Mouse (Mus musculus) adipocyte (in vitro differentiated cells): ENCODE results near the gene Dpyd.

ENCODE experiments used
- DNase-seq: peaks from one replicate; pipeline ENCODE4 v3.0.0-alpha.2; 2016; ENCODE audit warnings: low spot score

Dpyd gene

GRCm38 (mm10) chr3:118561554-118562310, at the start of gene Dpyd:
TSS of gene Dpyd (plus strand) at chr3:118562129.
- no peak for DNase-seq

GRCm38 (mm10) chr3:118537676-118538075, 24.3 kb upstream of the Dpyd start:
- no peak for DNase-seq

- DNase-seq = no peak
Measured at GRCm38 (mm10) chr3:118541766-118542165, 20.2 kb upstream of the Dpyd start.

- no peak for DNase-seq
Measured at GRCm38 (mm10) chr3:118547551-118548210, 14.2 kb upstream of the Dpyd start.

GRCm38 (mm10) chr3:118557605-118558004, 4.3 kb upstream of the Dpyd start:
- no peak for DNase-seq

GRCm38 (mm10) chr3:118559936-118560335, 2.0 kb upstream of the Dpyd start:
- no peak for DNase-seq

- no peak for DNase-seq
Measured at GRCm38 (mm10) chr3:118562311-118562671, 362 bp downstream of the Dpyd start.

GRCm38 (mm10) chr3:118566779-118567178, 4.8 kb downstream of the Dpyd start:
- DNase-seq = no peak

GRCm38 (mm10) chr3:118570197-118570596, 8.3 kb downstream of the Dpyd start:
- no peak for DNase-seq

GRCm38 (mm10) chr3:118590559-118590958, 28.6 kb downstream of the Dpyd start:
- no peak for DNase-seq

GRCm38 (mm10) chr3:118594864-118595263, 32.9 kb downstream of the Dpyd start:
- no peak for DNase-seq

GRCm38 (mm10) chr3:118595693-118596092, 33.8 kb downstream of the Dpyd start:
- DNase-seq = no peak

GRCm38 (mm10) chr3:118601689-118602640, 40.0 kb downstream of the Dpyd start:
- no peak for DNase-seq

- DNase-seq = no peak
Measured at GRCm38 (mm10) chr3:118608708-118609107, 46.8 kb downstream of the Dpyd start.

- no peak for DNase-seq
Measured at GRCm38 (mm10) chr3:118626455-118627375, 64.8 kb downstream of the Dpyd start.

- DNase-seq = no peak
Measured at GRCm38 (mm10) chr3:118629737-118630136, 67.8 kb downstream of the Dpyd start.

GRCm38 (mm10) chr3:118646024-118646570, 84.2 kb downstream of the Dpyd start:
- no peak for DNase-seq

- DNase-seq = no peak
Measured at GRCm38 (mm10) chr3:118663987-118664692, 102.2 kb downstream of the Dpyd start.

GRCm38 (mm10) chr3:118674121-118674745, 112.3 kb downstream of the Dpyd start:
- no peak for DNase-seq

GRCm38 (mm10) chr3:118675441-118675840, 113.5 kb downstream of the Dpyd start:
- DNase-seq = no peak
